Mouse (Mus musculus): ENCODE measurements at regions not wholly inside any gene's neighbourhood (a gene's known extent, or its start where the extent isn't known, plus 50 kb on each side); places are given as distances from the start of the nearest gene placed in this dataset.

DNA sequence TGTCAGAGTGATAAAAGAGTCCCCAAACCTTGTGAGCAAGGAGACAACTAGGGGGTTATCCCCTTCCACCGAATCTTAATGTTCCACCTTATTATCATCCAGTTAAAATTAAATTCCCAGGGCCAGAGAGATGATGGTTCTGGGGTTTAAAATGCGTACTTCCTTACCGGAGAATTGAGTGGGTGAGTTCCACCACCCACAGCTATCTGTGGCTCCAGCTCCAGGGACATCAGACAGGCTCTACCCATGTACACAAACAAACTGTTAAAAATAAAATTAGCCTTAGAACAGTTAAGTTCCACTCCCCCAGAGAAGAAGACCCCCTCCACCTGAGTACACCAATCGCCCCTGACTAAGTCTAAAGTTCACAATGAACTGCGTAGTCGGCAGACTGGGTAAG, 52.0 kb upstream of the Mgat5 start:
- no peaks in the 10 kb centered on the region for H3K4me1 ChIP-seq (replicated peaks)
- DNase-seq (no peak), ATAC-seq (ENCODE audit: low read depth) (no peak)
- H3K4me3 ChIP-seq (replicated peaks) = no peak overlapping the region
- 65% methylated on average over 6 of the region's 6 CpGs for WGBS (ENCODE audit: insufficient replicate concordance)
- no peak overlapping the region for H3K27ac ChIP-seq
- no peak overlapping the region for H3K9ac ChIP-seq
- H3K27me3 ChIP-seq = no peaks in the 10 kb centered on the region
- no peaks in the 10 kb centered on the region for H3K36me3 ChIP-seq
- no peaks in the 10 kb centered on the region for H3K9me3 ChIP-seq (replicated peaks)
- no peak overlapping the region for H3K4me2 ChIP-seq

DNA sequence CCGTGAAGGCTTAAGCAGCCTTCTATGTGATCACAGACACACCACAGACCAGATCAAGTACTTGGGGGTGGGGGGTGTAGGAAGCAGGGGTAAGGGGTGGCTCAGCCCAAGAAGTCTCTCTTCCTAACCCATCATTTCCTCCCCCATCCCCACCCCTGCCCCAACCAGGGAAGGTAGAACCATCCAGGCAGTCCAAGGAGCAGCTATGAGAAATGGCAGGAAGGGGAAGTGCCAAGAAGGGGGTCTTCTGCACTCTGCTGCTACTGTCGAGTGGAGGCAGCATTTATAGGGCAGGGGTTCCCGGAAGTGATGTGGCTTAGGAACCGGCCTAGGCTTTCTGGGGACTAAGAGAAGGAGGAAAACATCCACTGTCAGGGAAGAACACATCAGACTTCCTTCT, 69.3 kb upstream of the Mgat5 start:
- DNase-seq (no peak), ATAC-seq (ENCODE audit: low read depth) (no peak)
- 27% methylated on average over 4 of the region's 4 CpGs for WGBS (ENCODE audit: insufficient replicate concordance)
- Histone ChIP-seq H3K4me2 (no peak overlapping the region), H3K27me3 (no peaks in the 10 kb centered on the region), H3K9ac (no peak overlapping the region), H3K27ac (no peak overlapping the region), H3K4me1 (replicated peaks) (no peaks in the 10 kb centered on the region), H3K36me3 (no peaks in the 10 kb centered on the region), H3K4me3 (replicated peaks) (no peak overlapping the region), H3K9me3 (replicated peaks) (no peaks in the 10 kb centered on the region)

DNA sequence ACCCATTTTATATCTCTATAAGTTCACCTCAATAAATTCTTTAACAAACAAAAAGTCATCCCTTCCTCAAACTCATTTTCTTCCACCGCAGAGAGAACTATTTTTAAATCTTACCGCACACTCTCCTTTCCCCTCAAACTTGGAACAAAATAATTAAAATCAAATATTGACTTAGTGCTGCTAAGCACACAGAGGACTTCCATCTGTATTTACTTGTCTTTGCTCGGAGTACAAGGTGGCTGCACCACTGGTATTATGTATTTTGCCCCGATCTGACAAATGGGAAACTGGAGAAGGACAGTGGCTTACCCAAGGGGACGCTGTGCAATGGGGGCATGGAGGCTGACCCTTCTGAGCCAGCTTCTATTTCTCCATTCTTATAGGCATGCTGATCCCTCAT, 72.9 kb upstream of the Mgat5 start:
- H3K9ac ChIP-seq = no peak overlapping the region
- H3K4me2 ChIP-seq = no peak overlapping the region
- no peak for DNase-seq
- no peaks in the 10 kb centered on the region for H3K36me3 ChIP-seq
- ATAC-seq (ENCODE audit: low read depth) = no peak
- H3K9me3 ChIP-seq (replicated peaks) = no peaks in the 10 kb centered on the region
- 63% methylated on average over 5 of the region's 5 CpGs for WGBS (ENCODE audit: insufficient replicate concordance)
- no peaks in the 10 kb centered on the region for H3K4me1 ChIP-seq (replicated peaks)
- no peaks in the 10 kb centered on the region for H3K27me3 ChIP-seq
- no peak overlapping the region for H3K4me3 ChIP-seq (replicated peaks)
- no peak overlapping the region for H3K27ac ChIP-seq

DNA sequence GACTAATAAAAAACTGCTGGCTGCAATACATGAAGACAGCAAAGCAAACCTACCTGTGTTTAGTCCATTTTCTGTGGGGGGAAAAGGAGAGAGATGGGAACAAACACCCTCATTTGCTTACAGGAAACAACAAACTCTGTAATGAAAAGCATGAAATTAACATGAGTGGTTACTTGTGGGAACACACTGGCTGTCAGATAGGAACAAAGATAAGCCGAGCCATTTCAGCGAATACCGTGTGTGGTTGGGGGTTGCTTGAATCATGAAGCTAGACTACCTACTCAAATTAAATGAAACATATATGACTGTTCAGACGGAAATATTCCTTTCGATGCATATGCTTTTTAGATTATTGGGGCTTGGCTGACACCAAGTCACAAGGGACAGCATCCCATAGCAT, 80.0 kb upstream of the Mgat5 start:
- Histone ChIP-seq H3K4me1 (replicated peaks) (no peaks in the 10 kb centered on the region), H3K4me2 (no peak overlapping the region), H3K27ac (no peak overlapping the region), H3K4me3 (replicated peaks) (no peak overlapping the region), H3K27me3 (no peaks in the 10 kb centered on the region), H3K9ac (no peak overlapping the region), H3K36me3 (no peaks in the 10 kb centered on the region), H3K9me3 (replicated peaks) (no peaks in the 10 kb centered on the region)
- WGBS (ENCODE audit: insufficient replicate concordance) = 70% methylated on average over 5 of the region's 5 CpGs
- DNase-seq (no peak), ATAC-seq (ENCODE audit: low read depth) (no peak)

DNA sequence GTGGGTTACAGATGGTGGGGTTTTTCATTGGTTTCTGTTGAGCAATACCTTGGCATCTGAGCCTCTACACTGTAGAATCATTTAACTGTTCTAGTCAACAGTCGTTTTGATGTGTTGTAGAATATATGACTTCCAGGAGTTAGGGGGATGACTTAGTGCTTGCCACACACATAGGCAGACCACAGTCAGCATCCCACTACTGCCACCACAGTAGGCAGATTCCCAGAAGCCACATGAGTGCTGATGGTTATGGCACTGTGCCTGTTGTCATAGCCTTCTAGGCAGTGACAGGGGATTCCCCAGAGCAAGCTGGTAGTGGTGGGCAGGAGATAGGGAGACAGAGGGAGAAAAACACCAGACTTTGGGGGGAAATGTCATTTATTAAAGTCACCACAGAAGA, 86.8 kb upstream of the Mgat5 start:
- H3K27me3 ChIP-seq = no peaks in the 10 kb centered on the region
- no peak overlapping the region for H3K4me3 ChIP-seq (replicated peaks)
- DNase-seq (no peak), ATAC-seq (ENCODE audit: low read depth) (no peak)
- no peaks in the 10 kb centered on the region for H3K36me3 ChIP-seq
- H3K4me1 ChIP-seq (replicated peaks) = no peaks in the 10 kb centered on the region
- H3K9ac ChIP-seq = no peak overlapping the region
- H3K27ac ChIP-seq = no peak overlapping the region
- H3K4me2 ChIP-seq = no peak overlapping the region
- 33% methylated on average over 1 of the region's 1 CpGs for WGBS (ENCODE audit: insufficient replicate concordance)
- no peaks in the 10 kb centered on the region for H3K9me3 ChIP-seq (replicated peaks)

DNA sequence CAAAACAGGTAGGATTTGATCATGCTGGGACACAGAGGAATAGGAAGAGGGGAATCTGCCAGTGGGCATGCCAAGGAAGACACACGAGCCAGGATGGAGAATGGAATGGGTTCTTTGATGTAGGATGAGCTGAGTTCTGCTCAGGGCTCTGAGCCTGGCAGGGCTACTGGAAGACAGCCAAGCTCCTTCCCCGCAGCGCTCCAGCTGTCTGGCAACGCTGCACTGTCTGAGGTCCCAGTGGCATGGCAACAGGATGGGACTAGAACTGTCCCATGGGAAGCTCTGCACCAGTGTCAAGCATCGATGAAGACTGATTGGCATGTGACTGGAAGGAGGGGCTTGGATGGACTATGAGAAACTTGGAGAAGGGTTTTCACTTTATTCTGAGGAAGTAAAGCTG, 97.3 kb upstream of the Mgat5 start:
- no peaks in the 10 kb centered on the region for H3K36me3 ChIP-seq
- H3K4me1 ChIP-seq (replicated peaks) = no peaks in the 10 kb centered on the region
- ATAC-seq (ENCODE audit: low read depth) = no peak
- WGBS (ENCODE audit: insufficient replicate concordance) = 63% methylated on average over 5 of the region's 5 CpGs
- H3K9ac ChIP-seq = no peak overlapping the region
- no peak for DNase-seq
- H3K4me2 ChIP-seq = no peak overlapping the region
- no peak overlapping the region for H3K4me3 ChIP-seq (replicated peaks)
- H3K27ac ChIP-seq = no peak overlapping the region
- H3K27me3 ChIP-seq = no peaks in the 10 kb centered on the region
- H3K9me3 ChIP-seq (replicated peaks) = no peaks in the 10 kb centered on the region

DNA sequence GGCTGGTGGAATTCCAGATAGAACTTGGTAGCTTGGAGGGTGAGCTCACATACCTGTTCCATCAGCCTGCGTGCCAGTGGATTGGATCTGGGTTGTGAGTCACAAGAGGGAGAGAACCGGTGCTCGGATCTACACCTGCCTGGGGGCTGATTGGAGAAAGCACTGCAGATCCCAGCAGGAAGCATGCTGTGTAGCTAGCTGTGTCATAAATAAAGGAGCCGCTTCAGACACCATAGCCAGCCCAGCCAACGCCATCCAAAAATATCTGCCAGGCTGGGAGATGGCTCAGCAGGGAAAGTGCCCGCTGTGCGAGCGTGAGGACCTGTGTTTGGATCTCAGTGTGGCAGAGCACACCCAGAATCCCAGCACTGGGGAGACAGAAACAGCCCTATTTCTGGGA, 99.0 kb upstream of the Mgat5 start:
- Histone ChIP-seq H3K27me3 (no peaks in the 10 kb centered on the region), H3K27ac (no peak overlapping the region), H3K9me3 (replicated peaks) (no peaks in the 10 kb centered on the region), H3K4me1 (replicated peaks) (no peaks in the 10 kb centered on the region), H3K36me3 (no peaks in the 10 kb centered on the region), H3K9ac (no peak overlapping the region), H3K4me2 (no peak overlapping the region), H3K4me3 (replicated peaks) (no peak overlapping the region)
- no peak for ATAC-seq (ENCODE audit: low read depth)
- WGBS (ENCODE audit: insufficient replicate concordance) = 75% methylated on average over 8 of the region's 8 CpGs
- DNase-seq = no peak

DNA sequence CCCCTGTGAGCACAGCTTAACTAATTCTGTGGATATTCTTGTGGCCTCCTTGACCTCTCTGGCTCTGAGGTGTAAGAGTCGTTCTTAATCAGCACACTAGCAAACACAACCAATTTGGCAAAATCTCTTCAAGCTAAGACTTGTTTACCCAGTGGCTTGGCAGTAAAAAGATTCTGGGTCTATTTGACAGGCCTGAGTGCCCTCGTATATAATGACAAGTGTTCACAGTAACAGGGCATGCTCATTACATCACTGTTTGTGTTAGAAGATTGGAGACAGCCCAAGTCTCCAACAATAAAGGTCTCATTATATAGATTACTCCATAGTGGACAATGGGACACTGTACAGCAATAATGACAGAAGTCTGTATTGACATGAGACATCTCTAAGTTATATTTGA, 101.2 kb upstream of the Mgat5 start:
- no peaks in the 10 kb centered on the region for H3K36me3 ChIP-seq
- DNase-seq (no peak), ATAC-seq (ENCODE audit: low read depth) (no peak)
- H3K4me3 ChIP-seq (replicated peaks) = no peak overlapping the region
- no peaks in the 10 kb centered on the region for H3K4me1 ChIP-seq (replicated peaks)
- H3K4me2 ChIP-seq = no peak overlapping the region
- no peak overlapping the region for H3K9ac ChIP-seq
- H3K27me3 ChIP-seq = no peaks in the 10 kb centered on the region
- no peak overlapping the region for H3K27ac ChIP-seq
- 51% methylated on average over 2 of the region's 2 CpGs for WGBS (ENCODE audit: insufficient replicate concordance)
- H3K9me3 ChIP-seq (replicated peaks) = no peaks in the 10 kb centered on the region

DNA sequence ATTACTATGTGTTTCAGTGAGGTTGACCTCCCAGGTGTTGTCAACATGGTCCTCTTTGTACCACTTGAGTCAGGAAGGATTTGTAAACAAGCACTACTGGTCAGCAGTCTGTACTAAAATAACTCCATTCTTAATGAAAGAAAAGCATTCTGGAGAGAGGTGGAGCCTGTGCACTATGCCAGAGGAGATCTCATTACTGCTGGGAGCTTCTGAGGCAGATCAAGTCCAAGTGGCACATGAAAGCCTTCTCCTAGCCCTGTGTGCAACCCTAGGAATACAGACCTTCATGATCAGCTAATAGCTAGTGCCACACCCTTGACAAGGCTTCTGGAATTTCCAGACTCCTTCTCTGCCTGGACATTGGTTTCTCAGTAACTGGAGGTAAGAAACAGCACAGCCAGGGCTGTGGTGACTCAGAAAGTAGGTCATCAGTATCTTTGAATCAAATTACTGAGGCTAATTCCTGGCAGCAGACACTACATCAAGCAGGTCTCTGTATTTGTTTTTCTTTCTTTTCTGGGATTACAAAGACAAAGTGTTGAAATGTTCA, 105.9 kb upstream of the Mgat5 start:
- no peaks in the 10 kb centered on the region for H3K27me3 ChIP-seq
- no peaks in the 10 kb centered on the region for H3K36me3 ChIP-seq
- H3K4me2 ChIP-seq = no peak overlapping the region
- no peak for ATAC-seq (ENCODE audit: low read depth)
- H3K27ac ChIP-seq = no peak overlapping the region
- no peak for DNase-seq
- no peaks in the 10 kb centered on the region for H3K9me3 ChIP-seq (replicated peaks)
- H3K9ac ChIP-seq = no peak overlapping the region
- H3K4me3 ChIP-seq (replicated peaks) = no peak overlapping the region
- no peaks in the 10 kb centered on the region for H3K4me1 ChIP-seq (replicated peaks)

DNA sequence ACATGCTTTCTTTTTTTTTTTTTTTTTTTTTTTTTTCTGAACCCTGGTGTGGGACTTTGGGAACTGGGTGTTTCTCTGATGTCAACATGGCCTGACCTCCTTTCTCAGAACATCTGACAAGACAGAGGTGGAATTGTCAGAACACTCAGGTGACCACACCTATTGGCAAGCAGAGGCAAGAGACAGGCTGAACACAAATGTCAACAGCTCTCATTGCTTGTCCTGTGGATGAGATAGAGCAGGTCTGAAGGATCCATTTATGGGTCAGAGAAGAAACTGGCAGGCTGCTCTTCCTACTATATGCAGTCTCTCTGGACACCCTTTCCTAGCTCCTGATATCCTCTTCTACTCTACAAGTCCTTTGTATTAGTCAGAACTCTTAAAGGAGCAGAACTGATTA, 117.2 kb upstream of the Mgat5 start:
- Histone ChIP-seq H3K9me3 (replicated peaks) (no peaks in the 10 kb centered on the region), H3K9ac (no peak overlapping the region), H3K27ac (no peak overlapping the region), H3K36me3 (no peaks in the 10 kb centered on the region), H3K4me3 (replicated peaks) (no peak overlapping the region), H3K4me1 (replicated peaks) (no peaks in the 10 kb centered on the region), H3K27me3 (no peaks in the 10 kb centered on the region), H3K4me2 (no peak overlapping the region)
- ATAC-seq (ENCODE audit: low read depth) (no peak), DNase-seq (no peak)

DNA sequence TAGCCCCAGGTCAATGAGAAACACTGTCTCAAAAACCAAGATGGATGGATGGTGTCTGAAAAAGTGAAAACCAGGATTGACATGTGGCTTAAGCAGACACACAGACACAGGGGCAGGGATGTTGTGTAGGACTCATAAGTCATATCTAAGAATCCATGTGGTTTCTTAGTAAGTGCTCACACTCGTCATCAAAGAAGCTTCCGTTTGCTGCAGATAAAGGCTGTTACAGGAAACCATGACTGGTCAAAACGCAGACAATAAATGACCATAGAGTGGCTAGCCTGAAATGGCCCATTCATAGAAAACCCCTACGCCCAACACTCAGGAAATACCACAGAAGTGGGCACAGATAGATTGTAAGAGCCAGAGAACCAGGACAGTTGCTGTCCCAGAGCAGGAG, 118.8 kb upstream of the Mgat5 start:
- ATAC-seq (ENCODE audit: low read depth) = no peak
- 19% methylated on average over 4 of the region's 4 CpGs for WGBS (ENCODE audit: insufficient replicate concordance)
- H3K9ac ChIP-seq = no peak overlapping the region

DNA sequence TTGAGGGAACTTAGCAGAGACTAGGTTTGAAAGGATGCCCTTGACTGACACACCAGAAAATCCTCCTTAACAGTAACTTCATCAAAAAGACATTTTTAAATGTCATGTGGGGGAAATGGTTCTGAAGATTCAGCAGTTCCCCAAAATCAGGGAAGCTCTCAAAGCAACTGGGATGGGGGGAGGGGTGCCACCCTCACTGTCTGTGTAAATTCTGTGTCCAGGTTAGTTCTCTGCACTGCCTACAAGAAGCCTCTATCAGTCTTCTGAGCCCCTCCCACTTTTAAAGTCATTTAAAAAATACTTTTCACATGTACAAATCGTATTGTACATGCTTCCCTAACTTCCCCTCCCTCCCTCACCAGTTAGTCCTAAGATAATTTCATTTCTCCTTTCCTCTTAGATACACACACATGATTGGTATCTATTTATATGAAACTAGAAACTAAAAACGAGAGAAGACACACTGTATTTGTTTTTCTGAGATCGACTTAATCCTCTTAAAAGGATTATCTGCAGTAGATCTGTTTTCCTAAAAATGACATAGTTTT, 121.0 kb upstream of the Mgat5 start:
- DNase-seq (no peak), ATAC-seq (ENCODE audit: low read depth) (no peak)
- Histone ChIP-seq H3K9ac (no peak overlapping the region), H3K4me2 (no peak overlapping the region), H3K36me3 (no peaks in the 10 kb centered on the region), H3K27me3 (no peaks in the 10 kb centered on the region), H3K4me3 (replicated peaks) (no peak overlapping the region), H3K27ac (no peak overlapping the region), H3K9me3 (replicated peaks) (no peaks in the 10 kb centered on the region; the same call in 1 of the 2 replicates), H3K4me1 (replicated peaks) (no peaks in the 10 kb centered on the region)
- 36% methylated on average over 3 of the region's 3 CpGs for WGBS (ENCODE audit: insufficient replicate concordance)

More for the DNA sequence above, 118.8 kb upstream of the Mgat5 start:
- Histone ChIP-seq H3K4me1 (replicated peaks) (no peaks in the 10 kb centered on the region), H3K36me3 (no peaks in the 10 kb centered on the region), H3K4me2 (no peak overlapping the region), H3K4me3 (replicated peaks) (no peak overlapping the region), H3K27me3 (no peaks in the 10 kb centered on the region), H3K9me3 (replicated peaks) (no peaks in the 10 kb centered on the region), H3K27ac (no peak overlapping the region)
- DNase-seq = no peak

Measured in liver, embryonic 13.5 days (tissue).